Mouse (Mus musculus) MEL (cell line): ENCODE data around the gene Tmtc1. TPM values are rescaled to one million over a fixed set of nuclear protein-coding genes. Genes with fewer than 3 reads are reported as not detected.

Experiments used
- DNase-seq: peaks from one replicate; pipeline ENCODE4 v3.0.0; 2011; ENCODE audit warnings: low read depth, low spot score
- H3K27ac ChIP-seq: 2 replicates; pipeline ENCODE4 v1.5.1; 2012; ENCODE audit warnings: low read depth, mild to moderate bottlenecking, control low read depth, low read length, moderate library complexity; ENCODE audit not compliant: control insufficient read depth
- H3K27me3 ChIP-seq, 2 experiments: fragments of 150-350 bp in 1 of 2; sonication (generic) in 1 of 2; 2 replicates each; pipeline ENCODE4 v1.6.1; 2012; ENCODE audit warnings: low read length in 2 of 2, mild to moderate bottlenecking in 2 of 2, improper control_type of control experiment in 1 of 2, moderate library complexity in 1 of 2; ENCODE audit not compliant: insufficient read depth in 2 of 2, control insufficient read depth in 1 of 2
- H3K36me3 ChIP-seq, 2 experiments: 2 replicates each; pipeline ENCODE4 v1.6.1; 2012 to 2014; ENCODE audit warnings: low read length in 2 of 2, improper control_type of control experiment in 1 of 2, inconsistent platforms in 1 of 2, mild to moderate bottlenecking in 1 of 2; ENCODE audit not compliant: insufficient read depth in 2 of 2, control insufficient read depth in 1 of 2
- H3K4me1 ChIP-seq, 2 experiments: fragments of 150-350 bp in 1 of 2; sonication (generic) in 1 of 2; 2 replicates each; pipeline ENCODE4 v1.6.1; 2012; ENCODE audit warnings: low read length in 2 of 2, improper control_type of control experiment in 1 of 2, mild to moderate bottlenecking in 1 of 2; ENCODE audit not compliant: insufficient read depth in 2 of 2, control insufficient read depth in 1 of 2
- H3K4me3 ChIP-seq, 2 experiments: fragments of 150-350 bp in 1 of 2; sonication (generic) in 1 of 2; 2 replicates each; pipeline ENCODE4 v1.5.1; 2012; ENCODE audit warnings: low read depth in 2 of 2, low read length in 2 of 2, mild to moderate bottlenecking in 2 of 2, moderate library complexity in 2 of 2, control low read depth in 1 of 2, improper control_type of control experiment in 1 of 2; ENCODE audit not compliant: control insufficient read depth in 1 of 2, insufficient read depth in 1 of 2
- H3K79me2 ChIP-seq: 2 replicates; pipeline ENCODE4 v1.6.1; 2012; ENCODE audit warnings: mild to moderate bottlenecking, low read length, moderate library complexity; ENCODE audit not compliant: control insufficient read depth, poor library complexity, insufficient read depth
- H3K9ac ChIP-seq: 2 replicates; pipeline ENCODE4 v1.6.1; 2012; ENCODE audit warnings: low read depth, mild to moderate bottlenecking, control low read depth, low read length, moderate library complexity; ENCODE audit not compliant: control insufficient read depth, poor library complexity, severe bottlenecking
- H3K9me3 ChIP-seq: fragments of 150-350 bp; sonication (generic); replicated peaks from 2 replicates; pipeline ENCODE4 v1.6.1; 2012; ENCODE audit warnings: mild to moderate bottlenecking, low read length, improper control_type of control experiment, moderate library complexity; ENCODE audit not compliant: insufficient read depth
- CHD1 ChIP-seq: IDR thresholded peaks from 2 replicates; pipeline ENCODE4 v1.6.1; 2012; ENCODE audit warnings: low read depth, mild to moderate bottlenecking, inconsistent platforms, low read length, improper control_type of control experiment
- CHD2 ChIP-seq: IDR thresholded peaks from 2 replicates; pipeline ENCODE4 v1.6.1; 2011; ENCODE audit warnings: low read length, improper control_type of control experiment
- E2F4 ChIP-seq: IDR thresholded peaks from 2 replicates; pipeline ENCODE4 v1.6.1; 2011; ENCODE audit warnings: low read depth, low read length, improper control_type of control experiment, borderline replicate concordance
- EP300 ChIP-seq, 2 experiments: IDR thresholded peaks; 2 replicates each; pipeline ENCODE4 v1.6.1; 2011; ENCODE audit warnings: improper control_type of control experiment in 2 of 2, low read length in 2 of 2, low read depth in 1 of 2, mild to moderate bottlenecking in 1 of 2
- HCFC1 ChIP-seq: IDR thresholded peaks from 2 replicates; pipeline ENCODE4 v1.6.1; 2012; ENCODE audit warnings: low read depth, mild to moderate bottlenecking, inconsistent platforms, low read length, improper control_type of control experiment, moderate library complexity
- MAFK ChIP-seq: IDR thresholded peaks from 2 replicates; pipeline ENCODE4 v1.6.1; 2011; ENCODE audit warnings: low read depth, mild to moderate bottlenecking, low read length, improper control_type of control experiment, borderline replicate concordance
- MAX ChIP-seq: IDR thresholded peaks from 2 replicates; pipeline ENCODE4 v1.6.1; 2011; ENCODE audit warnings: low read length, improper control_type of control experiment
- MEF2A ChIP-seq: IDR thresholded peaks from 2 replicates; pipeline ENCODE4 v1.6.1; 2014; ENCODE audit warnings: low read depth, mild to moderate bottlenecking, inconsistent platforms, low read length, improper control_type of control experiment; ENCODE audit not compliant: poor library complexity, insufficient replicate concordance, severe bottlenecking; ENCODE audit errors: extremely low read depth
- MXI1 ChIP-seq: IDR thresholded peaks from 2 replicates; pipeline ENCODE4 v1.6.1; 2011; ENCODE audit warnings: mild to moderate bottlenecking, low read depth, low read length, improper control_type of control experiment
- NELFE ChIP-seq: IDR thresholded peaks from 2 replicates; pipeline ENCODE4 v1.6.1; 2011; ENCODE audit warnings: low read depth, low read length, improper control_type of control experiment
- POLR2A ChIP-seq, 2 experiments: IDR thresholded peaks; 2 replicates each; pipeline ENCODE4 v1.6.1; 2011 to 2012; ENCODE audit warnings: low read length in 2 of 2, mild to moderate bottlenecking in 2 of 2, control low read depth in 1 of 2, improper control_type of control experiment in 1 of 2, low read depth in 1 of 2, moderate library complexity in 1 of 2; ENCODE audit not compliant: control insufficient read depth in 1 of 2, insufficient read depth in 1 of 2, poor library complexity in 1 of 2
- POLR2AphosphoS5 ChIP-seq: IDR thresholded peaks from 2 replicates; pipeline ENCODE4 v1.6.1; 2012; ENCODE audit warnings: low read depth, borderline replicate concordance, mild to moderate bottlenecking, inconsistent platforms, low read length, moderate library complexity, mixed read lengths
- RAD21 ChIP-seq: IDR thresholded peaks from 2 replicates; pipeline ENCODE4 v1.6.1; 2011; ENCODE audit warnings: mild to moderate bottlenecking, low read depth, low read length, improper control_type of control experiment
- RCOR1 ChIP-seq: IDR thresholded peaks from 2 replicates; pipeline ENCODE4 v1.6.1; 2012; ENCODE audit warnings: low read depth, mild to moderate bottlenecking, inconsistent platforms, low read length, improper control_type of control experiment
- SIN3A ChIP-seq: IDR thresholded peaks from 2 replicates; pipeline ENCODE4 v1.6.1; 2012; ENCODE audit warnings: low read length, improper control_type of control experiment, inconsistent platforms
- SMC3 ChIP-seq: IDR thresholded peaks from 2 replicates; pipeline ENCODE4 v1.6.1; 2011; ENCODE audit warnings: low read depth, low read length, improper control_type of control experiment
- ZNF384 ChIP-seq: IDR thresholded peaks from 2 replicates; pipeline ENCODE4 v1.6.1; 2012; ENCODE audit warnings: low read depth, mild to moderate bottlenecking, inconsistent platforms, low read length, improper control_type of control experiment
- polyA plus RNA-seq, 2 experiments: library from polyadenylated mRNA; stranded (reverse) in 1 of 2; unstranded in 1 of 2; fragments of >175 nt in 1 of 2; fragments of >200 nt in 1 of 2; gene quantifications; 2 replicates each; pipeline versions ENCODE4 v1.2.1 to v1.2.4; 2012; ENCODE audit warnings: low replicate concordance in 2 of 2, low read depth in 1 of 2; ENCODE audit not compliant: insufficient read length in 2 of 2, insufficient read depth in 1 of 2, missing spikeins in 1 of 2
- total RNA-seq: library from RNA; depleted of rRNA; stranded (reverse); fragments of 300-350 nt; gene quantifications from 2 replicates; pipeline ENCODE4 v1.2.3, GENCODE M21; 2012

The Tmtc1 gene
- total and polyA plus RNA-seq, 3 experiments: 0.03 TPM; not detected in 2

GRCm38 (mm10) chr6:148259979-148260728, 184.0 kb downstream of the Tmtc1 start:
- no peak overlapping the region for H3K4me3 ChIP-seq
- no peaks in the 10 kb centered on the region for H3K4me1 ChIP-seq
- no peaks in the 10 kb centered on the region for H3K36me3 ChIP-seq
- no peaks in the 10 kb centered on the region; a peak in 2 of 4 replicates for H3K27me3 ChIP-seq
- no peak for DNase-seq
- H3K79me2 ChIP-seq: no peaks in the 10 kb centered on the region
- H3K9me3 ChIP-seq: no peaks in the 10 kb centered on the region
- H3K9ac ChIP-seq: no peak overlapping the region
- no peak for TF ChIP-seq NELFE
- no peak for TF ChIP-seq SMC3
- no peak for TF ChIP-seq MAFK
- TF ChIP-seq ZNF384: no peak
- no peak for TF ChIP-seq SIN3A
- TF ChIP-seq CHD1: no peak
- no peak for TF ChIP-seq MEF2A
- TF ChIP-seq RAD21: no peak
- TF ChIP-seq, all 39 proteins: peak for 0
- no peak overlapping the region for H3K27ac ChIP-seq

- Histone ChIP-seq H3K79me2 (no peaks in the 10 kb centered on the region), H3K4me1 (no peaks in the 10 kb centered on the region), H3K9ac (no peak overlapping the region), H3K9me3 (no peaks in the 10 kb centered on the region), H3K27me3 (no peaks in the 10 kb centered on the region; a peak in 3 of 4 replicates), H3K4me3 (no peak overlapping the region), H3K36me3 (no peaks in the 10 kb centered on the region)
- no peak for TF ChIP-seq CHD1
- no peak for TF ChIP-seq MXI1
- TF ChIP-seq HCFC1: no peak
- TF ChIP-seq POLR2A (IDR thresholded peaks at IDR 0.05; ENCODE audit: control insufficient read depth in 1 of 2, insufficient read depth in 1 of 2, low read depth in 1 of 2, low read length in 2 of 2, poor library complexity in 1 of 2): no peak
- TF ChIP-seq MAFK: no peak
- no peak for TF ChIP-seq ZNF384
- TF ChIP-seq MAX: no peak
- TF ChIP-seq E2F4: no peak
- no peak for TF ChIP-seq POLR2AphosphoS5
- no peak for TF ChIP-seq RCOR1
- no peak for TF ChIP-seq EP300 (IDR thresholded peaks at IDR 0.05; ENCODE audit: low read depth in 1 of 2, low read length in 2 of 2)
- TF ChIP-seq CHD2: no peak
- TF ChIP-seq, all 39 proteins: peak for 0
- H3K27ac ChIP-seq: no peak overlapping the region
- no peak for DNase-seq
Measured at GRCm38 (mm10) chr6:148259074-148259473, 185.1 kb downstream of the Tmtc1 start.
